Mouse (Mus musculus): ENCODE measurements around the gene Ddah2. TPM values are rescaled to one million over a fixed set of nuclear protein-coding genes. Genes with fewer than 3 reads are reported as not detected.

The Ddah2 gene
- polyA plus RNA-seq, 1 experiment = 54.0 TPM

DNA sequence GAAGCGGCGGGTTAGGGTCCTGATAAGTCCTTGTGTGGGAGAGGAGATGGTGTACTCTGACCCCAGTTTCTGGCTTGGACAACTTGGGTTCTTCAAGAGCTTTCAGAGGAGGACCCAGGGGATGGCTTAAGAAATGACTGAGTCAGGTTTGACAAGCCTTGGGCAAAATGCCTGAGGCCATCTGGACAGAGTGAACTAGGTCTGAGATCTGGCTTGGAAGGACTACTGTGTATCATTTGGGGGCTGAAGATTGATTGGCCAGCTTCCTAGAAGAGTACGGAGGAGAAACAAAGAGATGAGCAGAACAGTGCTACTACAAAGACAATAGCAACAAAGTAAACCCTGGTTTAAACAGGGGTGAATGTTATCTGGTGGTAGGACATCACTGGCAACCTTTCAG lies 4.6 kb downstream of the Ddah2 start:
- WGBS = 97% methylated on average over 3 of the region's 3 CpGs
- Histone ChIP-seq H3K36me3 (ENCODE audit: control insufficient read depth, insufficient read depth, low read length) (peaks cover 1% of the 10 kb centered on the region), H3K27ac (ENCODE audit: control insufficient read depth, insufficient read depth, low read length) (no peak overlapping the region), H3K4me3 (ENCODE audit: control insufficient read depth, insufficient read depth, low read length) (no peak overlapping the region), H3K27me3 (ENCODE audit: control insufficient read depth, insufficient read depth, low read length) (peaks cover 16% of the 10 kb centered on the region), H3K4me1 (replicated peaks; ENCODE audit: control insufficient read depth, insufficient read depth, low read length) (peaks cover 18% of the 10 kb centered on the region)
- no peak for DNase-seq
- no peak for TF ChIP-seq CTCF (IDR thresholded peaks at IDR 0.05; ENCODE audit: borderline replicate concordance, control insufficient read depth, extremely low read depth, insufficient read depth, low read length, poor library complexity)
- TF ChIP-seq POLR2A (IDR thresholded peaks at IDR 0.05; ENCODE audit: control insufficient read depth, extremely low read depth, insufficient read depth, low read length, poor library complexity) = no peak

DNA sequence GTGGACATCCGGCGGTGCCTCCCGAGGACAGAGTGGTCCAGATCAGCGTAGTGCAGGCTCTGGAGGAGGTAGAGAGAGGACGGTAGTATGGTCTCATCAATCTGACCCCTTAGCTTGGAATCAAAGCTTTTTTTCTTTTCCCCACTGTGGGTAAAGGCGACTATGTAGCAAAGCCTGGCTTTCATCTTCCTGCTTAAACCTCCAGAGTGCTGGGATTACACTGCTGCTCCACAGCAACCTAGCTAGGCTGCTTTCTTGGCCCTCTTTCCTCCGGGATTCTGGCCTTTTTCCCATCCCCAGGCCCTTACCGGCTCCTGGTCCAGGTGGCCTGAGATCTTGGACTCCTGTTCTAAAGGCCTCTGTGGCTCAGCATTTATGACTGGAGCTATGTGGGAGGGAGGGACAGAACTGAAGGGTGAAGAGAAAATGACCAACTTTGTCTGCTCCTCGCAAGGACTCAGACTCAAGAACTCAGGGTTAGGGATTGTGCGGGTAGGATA lies 5.6 kb downstream of the Ddah2 start:
- Histone ChIP-seq H3K4me1 (replicated peaks; ENCODE audit: control insufficient read depth, insufficient read depth, low read length) (peaks cover 11% of the 10 kb centered on the region), H3K36me3 (ENCODE audit: control insufficient read depth, insufficient read depth, low read length) (no peaks in the 10 kb centered on the region), H3K27me3 (ENCODE audit: control insufficient read depth, insufficient read depth, low read length) (peaks cover 16% of the 10 kb centered on the region), H3K27ac (ENCODE audit: control insufficient read depth, insufficient read depth, low read length) (no peak overlapping the region), H3K4me3 (ENCODE audit: control insufficient read depth, insufficient read depth, low read length) (no peak overlapping the region)
- no peak for TF ChIP-seq CTCF (IDR thresholded peaks at IDR 0.05; ENCODE audit: borderline replicate concordance, control insufficient read depth, extremely low read depth, insufficient read depth, low read length, poor library complexity)
- 58% methylated on average over 10 of the region's 10 CpGs for WGBS
- DNase-seq = no peak

GRCm38 (mm10) chr17:35064951-35065947 lies 6.4 kb downstream of the Ddah2 start, which contains the start of gene Ly6g6c:
Ly6g6c (plus strand) TSS chr17:35065388.
- H3K27ac ChIP-seq (ENCODE audit: control insufficient read depth, insufficient read depth, low read length) = no peak within 1 kb of the TSS
- peaks cover 16% of the 10 kb centered on the region for H3K4me1 ChIP-seq (replicated peaks; ENCODE audit: control insufficient read depth, insufficient read depth, low read length)
- H3K36me3 ChIP-seq (ENCODE audit: control insufficient read depth, insufficient read depth, low read length) = no peaks in the 10 kb centered on the region
- WGBS = 5% methylated on average over 48 of the region's 48 CpGs
- TF ChIP-seq POLR2A (IDR thresholded peaks at IDR 0.05; ENCODE audit: control insufficient read depth, extremely low read depth, insufficient read depth, low read length, poor library complexity) = no peak
- TF ChIP-seq CTCF (IDR thresholded peaks at IDR 0.05; ENCODE audit: borderline replicate concordance, control insufficient read depth, extremely low read depth, insufficient read depth, low read length, poor library complexity) = no peak
- no peak for DNase-seq
- H3K27me3 ChIP-seq (ENCODE audit: control insufficient read depth, insufficient read depth, low read length) = peaks cover 16% of the 10 kb centered on the region
- H3K4me3 ChIP-seq (ENCODE audit: control insufficient read depth, insufficient read depth, low read length) = peak within 1 kb of the TSS; percentile 32

DNA sequence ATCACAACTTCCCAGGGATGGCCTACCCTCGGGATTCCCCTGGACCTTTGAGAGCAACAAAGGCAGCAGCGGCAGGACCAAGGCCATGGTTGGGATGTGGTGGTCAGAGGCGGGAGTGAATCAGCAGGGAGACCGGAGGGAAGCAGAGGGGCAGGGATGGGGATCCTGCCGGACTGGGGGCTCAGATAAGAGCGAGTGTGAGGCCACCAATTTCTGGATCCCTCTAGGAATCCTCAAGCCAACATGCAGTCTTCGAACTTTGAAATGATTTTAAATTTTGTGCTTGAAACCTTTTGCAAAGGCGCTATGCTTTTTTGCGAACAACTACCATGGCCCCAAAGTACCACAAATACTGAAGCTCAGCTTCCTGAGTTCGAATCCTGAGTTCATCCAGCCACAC lies 7.2 kb downstream of the Ddah2 start, which contains the start of gene Mpig6b:
Gene Mpig6b (minus strand): TSS at position 101 of the 400 bp plus-strand sequence.
- Histone ChIP-seq H3K27me3 (ENCODE audit: control insufficient read depth, insufficient read depth, low read length) (peaks cover 16% of the 10 kb centered on the region), H3K27ac (ENCODE audit: control insufficient read depth, insufficient read depth, low read length) (no peak within 1 kb of the TSS), H3K36me3 (ENCODE audit: control insufficient read depth, insufficient read depth, low read length) (no peaks in the 10 kb centered on the region)

DNA sequence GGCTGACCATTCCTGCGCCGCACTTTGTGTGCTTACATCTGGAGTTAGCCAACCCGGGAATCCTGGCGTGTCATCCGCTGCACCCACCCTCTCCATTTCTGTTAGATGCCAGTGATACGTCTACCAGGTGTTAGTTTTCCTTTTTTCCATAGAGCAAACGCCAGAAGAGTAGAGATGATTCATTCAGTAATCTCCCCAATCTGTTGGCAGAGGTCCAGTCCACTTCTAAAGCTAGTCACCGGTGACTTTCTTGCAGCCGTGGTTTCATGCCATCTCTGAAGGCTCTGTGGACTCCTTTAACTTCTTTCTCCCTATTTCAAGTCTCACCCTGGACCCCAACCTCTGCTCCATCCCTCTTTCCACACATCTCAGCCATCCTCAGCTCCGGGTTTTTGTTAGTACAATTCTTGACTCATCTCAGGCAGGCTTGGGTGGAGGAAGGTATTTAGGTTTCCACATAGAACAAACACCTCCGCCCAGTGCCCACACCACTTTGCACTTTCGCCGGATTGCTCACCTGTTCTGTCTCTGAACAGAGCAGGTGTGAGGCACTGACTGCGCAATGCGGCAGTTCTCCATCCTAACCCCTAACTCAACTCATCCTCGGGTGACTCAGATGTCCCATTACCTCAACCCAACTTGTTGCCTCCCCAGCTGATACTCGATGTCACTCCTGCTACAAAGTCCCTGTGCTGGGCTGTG lies 9.5 kb downstream of the Ddah2 start:
- no peak overlapping the region for H3K27ac ChIP-seq (ENCODE audit: control insufficient read depth, insufficient read depth, low read length)
- peaks cover 16% of the 10 kb centered on the region for H3K27me3 ChIP-seq (ENCODE audit: control insufficient read depth, insufficient read depth, low read length)
- DNase-seq = no peak
- TF ChIP-seq POLR2A (IDR thresholded peaks at IDR 0.05; ENCODE audit: control insufficient read depth, extremely low read depth, insufficient read depth, low read length, poor library complexity) (no peak), CTCF (IDR thresholded peaks at IDR 0.05; ENCODE audit: borderline replicate concordance, control insufficient read depth, extremely low read depth, insufficient read depth, low read length, poor library complexity) (no peak)
- peaks cover 31% of the 10 kb centered on the region for H3K4me1 ChIP-seq (replicated peaks; ENCODE audit: control insufficient read depth, insufficient read depth, low read length)
- no peaks in the 10 kb centered on the region for H3K36me3 ChIP-seq (ENCODE audit: control insufficient read depth, insufficient read depth, low read length)
- H3K4me3 ChIP-seq (ENCODE audit: control insufficient read depth, insufficient read depth, low read length) = no peak overlapping the region
- WGBS = 68% methylated on average over 17 of the region's 17 CpGs

More for the DNA sequence above, 7.2 kb downstream of the Ddah2 start, which contains the start of gene Mpig6b:
- 64% methylated on average over 10 of the region's 10 CpGs for WGBS
- DNase-seq = no peak
- H3K4me1 ChIP-seq (replicated peaks; ENCODE audit: control insufficient read depth, insufficient read depth, low read length) = peaks cover 23% of the 10 kb centered on the region
- H3K4me3 ChIP-seq (ENCODE audit: control insufficient read depth, insufficient read depth, low read length) = peak within 1 kb of the TSS; percentile 32
- TF ChIP-seq POLR2A (IDR thresholded peaks at IDR 0.05; ENCODE audit: control insufficient read depth, extremely low read depth, insufficient read depth, low read length, poor library complexity) = no peak
- no peak for TF ChIP-seq CTCF (IDR thresholded peaks at IDR 0.05; ENCODE audit: borderline replicate concordance, control insufficient read depth, extremely low read depth, insufficient read depth, low read length, poor library complexity)

GRCm38 (mm10) chr17:35070556-35071229 lies 11.9 kb downstream of the Ddah2 start:
- 43% methylated on average over 6 of the region's 6 CpGs for WGBS
- peak overlapping the region; percentile 93 for H3K27ac ChIP-seq (ENCODE audit: control insufficient read depth, insufficient read depth, low read length)
- peaks cover 32% of the 10 kb centered on the region for H3K4me1 ChIP-seq (replicated peaks; ENCODE audit: control insufficient read depth, insufficient read depth, low read length)
- peak; percentile 67 for DNase-seq
- H3K36me3 ChIP-seq (ENCODE audit: control insufficient read depth, insufficient read depth, low read length) = no peaks in the 10 kb centered on the region
- H3K27me3 ChIP-seq (ENCODE audit: control insufficient read depth, insufficient read depth, low read length) = peaks cover 5% of the 10 kb centered on the region; the same call in 1 of the 2 replicates
- H3K4me3 ChIP-seq (ENCODE audit: control insufficient read depth, insufficient read depth, low read length) = no peak overlapping the region
- TF ChIP-seq CTCF (IDR thresholded peaks at IDR 0.05; ENCODE audit: borderline replicate concordance, control insufficient read depth, extremely low read depth, insufficient read depth, low read length, poor library complexity) = no peak
- TF ChIP-seq POLR2A (IDR thresholded peaks at IDR 0.05; ENCODE audit: control insufficient read depth, extremely low read depth, insufficient read depth, low read length, poor library complexity) = no peak
